Mouse (Mus musculus) cerebellum, adult 9-11 months (tissue): Measurements from ENCODE around the gene Acod1.

Source experiments
- DNase-seq: peaks from one replicate; pipeline ENCODE4 v3.0.0; 2022

Gene Acod1

DNA sequence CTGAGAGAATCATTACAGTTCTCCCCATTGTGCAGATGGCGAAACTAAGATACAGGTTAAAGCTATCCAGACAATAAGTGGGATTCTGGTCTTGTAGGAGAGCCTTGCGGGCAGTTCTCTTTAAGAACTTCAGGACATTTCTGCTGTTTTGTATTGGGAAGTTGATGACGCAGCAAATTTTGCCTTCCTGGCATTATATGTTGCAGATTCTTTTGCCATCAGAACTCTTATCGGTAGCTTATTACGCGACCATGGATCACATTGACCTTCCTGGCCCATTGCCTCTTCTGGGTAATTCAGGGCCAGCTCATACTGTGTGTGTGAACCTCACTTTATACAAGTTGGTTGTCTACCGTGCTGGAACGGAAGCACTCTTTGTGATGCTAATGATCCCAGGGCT, 27.0 kb downstream of the Acod1 start:
- DNase-seq, result no peak

DNA sequence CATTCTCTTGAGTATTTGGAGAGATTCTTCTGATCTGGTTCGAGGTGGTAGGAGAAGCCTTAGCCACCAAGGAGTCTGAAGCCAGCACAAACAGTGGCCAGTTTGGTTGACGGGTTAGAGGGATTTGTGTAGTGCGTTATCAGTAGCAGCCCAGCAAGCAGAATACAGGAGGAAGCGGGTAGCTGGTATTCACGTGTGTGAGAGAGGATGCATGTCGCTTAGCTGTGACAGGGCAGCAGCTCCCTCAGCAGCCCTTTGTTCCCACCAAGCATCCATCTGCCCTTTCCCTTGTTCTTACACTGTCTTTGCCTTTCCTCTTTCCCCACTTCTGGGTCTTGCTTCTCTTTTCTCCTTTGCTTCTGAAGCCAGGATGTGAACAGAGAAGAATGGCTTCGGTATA, 28.4 kb downstream of the Acod1 start:
- DNase-seq, result no peak

DNA sequence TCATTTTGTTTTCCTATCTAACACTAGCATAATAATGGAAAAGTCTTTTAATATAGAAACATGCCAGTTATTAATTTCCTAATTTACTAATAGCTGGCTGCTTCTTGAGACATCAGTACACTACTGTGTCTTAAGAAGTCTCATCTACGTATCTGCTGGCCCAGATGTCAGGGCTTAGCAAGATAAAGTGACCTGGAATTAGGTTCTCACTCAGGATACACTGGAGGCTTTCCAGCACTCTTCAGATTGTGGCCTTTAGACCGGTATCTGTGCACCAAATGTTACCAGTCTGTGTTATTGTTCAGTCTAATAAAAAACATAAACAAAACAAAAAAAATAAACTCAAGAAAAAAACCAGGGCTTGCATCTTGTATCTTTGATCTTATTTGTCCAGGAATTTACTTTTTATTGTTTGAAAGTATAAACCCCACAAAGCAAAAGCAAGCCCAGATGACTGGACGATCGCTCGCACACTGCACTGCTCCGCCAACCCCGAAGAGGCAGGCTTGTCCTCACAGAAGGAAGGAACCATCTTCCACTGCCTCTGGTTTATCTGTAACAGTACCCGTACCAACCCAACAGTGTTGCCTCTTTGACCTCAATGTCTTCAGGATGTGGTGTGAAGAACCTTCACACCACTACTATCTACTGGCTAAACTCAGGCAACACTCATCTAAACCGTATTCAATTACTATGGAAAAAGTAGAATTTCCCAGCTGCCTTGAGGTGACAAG, 30.7 kb downstream of the Acod1 start:
- no peak for DNase-seq

DNA sequence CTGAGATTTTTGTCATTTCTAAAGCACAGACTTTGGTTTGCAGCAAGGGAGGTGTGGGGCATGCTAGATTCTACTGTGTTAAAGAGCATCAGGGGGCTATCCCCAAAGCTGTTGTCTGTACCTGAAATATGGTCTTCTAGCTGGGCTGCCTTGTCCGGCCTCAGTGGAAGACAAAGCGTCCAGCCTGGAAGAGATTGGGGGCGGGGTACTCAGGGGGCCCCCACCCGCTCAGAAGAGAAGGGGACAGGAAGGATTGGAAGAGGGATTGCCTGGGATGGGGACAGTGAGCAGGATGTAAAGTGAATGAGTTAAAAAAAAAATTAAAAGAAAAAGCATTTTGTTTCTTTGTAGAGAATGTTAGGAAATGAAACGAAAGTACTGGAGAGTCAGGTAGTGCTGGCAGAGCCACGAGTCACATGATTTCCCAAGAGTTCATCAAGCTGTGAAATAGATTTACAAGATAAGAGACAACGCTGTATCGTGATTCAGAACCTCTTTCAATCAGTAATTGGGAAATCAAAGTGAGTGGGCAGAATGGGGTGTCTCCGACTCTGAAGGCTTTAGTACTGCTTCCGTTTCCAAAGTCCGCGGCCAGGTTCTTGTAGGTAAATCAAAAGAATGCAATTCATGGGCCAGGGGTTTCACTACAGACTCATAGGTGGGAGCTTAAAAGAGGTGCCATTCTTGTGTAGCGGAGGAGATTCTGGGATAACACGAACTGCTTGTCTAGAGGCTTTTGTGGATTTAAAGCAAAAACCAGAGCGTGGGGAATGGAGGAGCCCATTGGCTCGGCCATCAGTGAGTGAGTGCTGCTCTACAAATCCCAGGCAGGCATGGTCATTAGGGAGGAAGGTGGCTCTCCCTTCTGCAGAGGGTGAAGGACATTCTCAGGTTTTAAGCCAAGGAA, 31.5 kb downstream of the Acod1 start:
- peak; percentile 51 for DNase-seq

DNA sequence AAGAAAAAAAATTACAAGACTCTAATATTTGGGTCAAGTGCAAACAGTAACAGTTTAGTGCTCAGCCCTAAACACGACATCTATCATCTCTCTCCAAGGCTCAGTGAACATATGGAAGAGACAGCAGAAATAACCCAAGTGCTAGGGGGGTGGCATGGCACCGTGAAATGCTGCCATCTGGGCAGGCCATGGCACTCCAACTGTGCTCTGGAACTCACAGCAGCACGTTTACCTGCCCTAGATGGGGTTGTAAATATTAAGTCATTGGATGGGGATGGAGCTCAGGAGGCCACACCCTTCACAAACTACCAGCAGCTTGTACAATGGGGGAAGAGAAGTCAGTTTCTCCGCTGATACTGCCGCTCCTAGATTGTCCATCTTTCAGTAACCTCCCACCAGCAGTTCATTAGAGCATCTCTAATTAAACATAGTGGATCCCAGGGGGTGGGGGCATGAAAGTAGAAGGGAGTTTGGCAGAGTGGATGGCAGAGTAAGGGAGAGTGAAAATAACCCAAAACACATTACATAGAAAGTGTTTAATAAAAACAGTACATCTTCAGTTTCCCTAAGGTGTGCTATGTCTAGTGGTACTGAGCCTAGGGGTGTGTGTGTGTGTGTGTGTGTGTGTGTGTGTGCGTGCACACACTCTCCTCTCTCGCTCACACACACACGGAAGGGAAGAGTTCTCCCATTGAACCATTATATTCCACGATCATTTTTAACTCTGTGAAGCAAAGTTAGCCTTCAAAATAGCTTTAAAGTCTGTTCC, 32.6 kb downstream of the Acod1 start:
- DNase-seq, result peak; percentile 91

DNA sequence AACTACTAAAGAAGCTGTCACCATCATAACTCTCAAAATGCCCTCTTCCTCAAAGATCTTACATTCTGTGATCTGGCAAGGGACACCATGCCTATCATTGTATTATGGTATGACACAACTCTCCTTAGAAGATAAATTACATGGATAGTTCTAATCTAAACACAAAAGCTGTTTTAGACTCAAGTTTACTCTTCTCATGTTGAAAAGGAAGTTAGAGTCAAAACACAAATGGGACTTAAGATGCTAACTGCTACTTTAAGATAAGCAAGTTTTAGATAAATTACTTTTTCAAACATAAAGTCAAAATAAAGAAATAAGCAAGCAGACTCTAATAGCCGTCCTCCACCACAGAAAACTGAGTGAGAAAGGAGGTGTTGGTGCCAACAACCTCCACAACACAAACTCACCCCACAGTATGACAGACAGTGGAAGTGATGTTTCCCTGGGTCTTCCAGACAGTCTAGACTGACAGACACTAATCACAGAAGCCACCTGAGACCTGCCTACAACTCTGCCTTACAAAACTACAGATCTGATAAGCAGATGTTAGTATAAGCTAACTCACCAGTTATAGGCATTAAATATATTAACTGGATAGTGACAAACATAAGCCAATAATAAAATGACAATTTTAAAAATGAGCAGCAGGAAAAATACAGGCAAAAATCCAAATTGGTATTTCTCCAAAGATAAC, 39.2 kb downstream of the Acod1 start:
- DNase-seq, result no peak

DNA sequence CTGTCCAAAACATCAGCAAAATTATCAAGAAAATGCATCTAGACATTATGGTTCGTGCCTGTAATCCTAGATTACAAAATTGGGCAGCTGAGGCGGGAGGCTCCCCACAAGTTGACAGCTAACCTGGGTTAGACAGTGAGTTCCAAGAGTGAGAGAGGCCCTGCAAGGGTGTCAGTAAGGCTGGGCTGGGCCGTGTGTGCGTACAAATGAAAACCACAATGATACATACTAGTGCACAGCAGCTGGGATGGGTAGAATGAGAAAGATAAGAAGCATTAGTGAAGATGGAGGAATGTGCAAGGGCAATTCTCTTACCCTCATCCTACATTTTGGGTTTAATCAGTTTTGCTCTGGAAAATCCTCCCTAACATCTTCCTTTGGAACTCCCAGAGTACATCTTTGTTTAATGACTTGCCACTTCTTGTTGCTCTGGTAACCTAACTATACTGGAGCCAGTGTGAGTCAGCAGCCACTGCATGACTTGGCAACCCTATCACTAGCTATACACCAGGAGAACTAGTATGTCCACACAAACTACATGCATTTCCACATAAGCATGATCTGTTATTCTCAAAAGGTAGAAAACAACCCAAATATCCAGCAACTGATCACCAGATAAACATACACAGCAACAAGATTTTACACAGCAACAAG, 40.0 kb downstream of the Acod1 start:
- DNase-seq, result no peak

DNA sequence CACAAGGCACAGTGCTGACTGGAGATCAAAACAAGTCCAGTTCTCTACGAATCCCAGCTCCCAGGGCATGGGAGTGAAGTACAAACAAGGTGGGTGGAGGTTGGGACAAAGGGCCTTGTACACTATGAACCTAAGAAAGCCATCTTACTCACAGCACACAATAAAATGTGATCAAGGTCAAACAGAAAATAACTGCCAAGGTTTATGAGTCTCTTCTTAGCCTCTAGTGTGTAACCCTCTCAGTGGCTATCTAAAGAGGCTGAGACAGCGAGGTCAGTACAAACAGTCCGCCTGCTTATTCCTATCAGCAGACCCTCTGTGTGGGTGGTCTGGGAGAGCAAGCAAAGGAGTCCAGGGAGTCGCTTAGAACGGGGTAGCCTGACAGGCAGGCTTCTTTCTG, 41.1 kb downstream of the Acod1 start:
- DNase-seq, result no peak

DNA sequence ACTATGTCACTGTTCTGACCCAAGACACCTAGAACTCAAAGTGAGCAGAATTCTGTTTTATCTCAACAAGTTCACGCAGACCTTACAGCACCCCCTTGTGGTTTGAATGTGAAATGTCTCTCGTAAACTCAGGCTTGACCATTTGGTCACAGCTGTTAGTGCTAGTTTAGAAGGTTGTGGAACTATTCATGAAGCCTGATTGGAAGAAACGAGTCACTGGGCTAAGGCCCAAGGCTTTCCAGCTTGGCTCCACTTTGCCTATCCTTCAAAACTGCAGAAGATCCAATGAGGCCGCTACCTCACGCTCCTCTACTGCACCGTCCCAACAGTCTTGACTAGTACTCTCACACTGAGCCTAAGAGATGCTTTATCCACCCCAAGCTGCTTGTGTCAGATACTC, 41.8 kb downstream of the Acod1 start:
- DNase-seq, result peak; percentile 55

DNA sequence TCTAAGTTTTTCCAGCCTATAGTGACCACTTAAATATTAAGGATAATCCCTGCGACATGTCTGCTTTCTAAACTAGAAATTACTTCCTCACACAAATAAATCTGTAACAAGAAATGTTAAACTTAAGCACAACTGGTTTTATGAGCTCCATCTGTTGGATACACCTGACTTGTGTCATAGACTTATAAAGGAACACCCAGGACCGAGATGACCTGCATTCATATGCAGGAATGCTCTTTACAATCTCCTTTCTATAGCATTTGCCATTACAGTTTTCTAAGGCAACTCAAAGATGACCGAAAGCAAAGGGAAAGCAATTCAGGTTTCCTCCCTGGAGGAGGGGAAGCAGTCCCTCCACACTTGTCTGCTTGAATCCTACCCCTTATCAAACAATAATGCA, 46.5 kb downstream of the Acod1 start:
- no peak for DNase-seq

DNA sequence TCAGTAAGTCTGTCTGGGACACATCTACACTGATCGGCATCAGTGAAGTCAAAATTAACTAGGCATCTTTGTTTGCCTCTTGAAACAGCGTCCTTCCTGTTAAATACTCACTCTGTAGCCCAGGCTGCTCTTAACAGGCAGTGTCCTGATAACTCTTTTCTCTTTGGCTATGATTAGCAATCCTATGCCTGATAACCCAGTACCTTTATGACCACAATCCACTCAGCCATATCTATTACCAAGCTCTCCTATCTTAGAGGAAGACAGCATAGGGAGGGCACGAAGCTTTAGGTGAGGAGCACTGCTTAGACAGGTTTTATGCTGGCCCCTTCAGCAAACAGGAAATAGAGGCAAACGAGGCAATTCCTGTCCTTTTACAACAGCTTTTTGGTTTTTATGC, 46.9 kb downstream of the Acod1 start:
- DNase-seq, result no peak

DNA sequence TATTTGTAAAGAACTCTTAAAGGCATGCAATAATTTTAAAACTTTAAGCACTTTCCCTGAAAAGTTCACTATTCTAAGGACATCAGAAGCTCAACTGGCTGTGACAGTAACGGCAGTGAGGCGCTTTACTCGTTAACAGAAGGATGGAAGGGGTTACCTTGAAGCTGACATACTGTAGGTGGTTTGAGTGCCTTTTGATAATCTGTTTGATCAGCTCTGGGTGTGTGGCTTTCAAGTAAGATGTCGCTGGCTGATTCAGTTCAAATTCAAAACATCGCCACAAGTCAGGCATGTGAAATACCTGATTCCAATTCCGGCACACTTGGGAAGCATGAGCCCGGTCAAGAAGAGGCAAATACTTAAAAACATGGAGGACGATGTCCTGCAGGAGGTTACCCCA, 48.3 kb downstream of the Acod1 start:
- DNase-seq, result no peak

DNA sequence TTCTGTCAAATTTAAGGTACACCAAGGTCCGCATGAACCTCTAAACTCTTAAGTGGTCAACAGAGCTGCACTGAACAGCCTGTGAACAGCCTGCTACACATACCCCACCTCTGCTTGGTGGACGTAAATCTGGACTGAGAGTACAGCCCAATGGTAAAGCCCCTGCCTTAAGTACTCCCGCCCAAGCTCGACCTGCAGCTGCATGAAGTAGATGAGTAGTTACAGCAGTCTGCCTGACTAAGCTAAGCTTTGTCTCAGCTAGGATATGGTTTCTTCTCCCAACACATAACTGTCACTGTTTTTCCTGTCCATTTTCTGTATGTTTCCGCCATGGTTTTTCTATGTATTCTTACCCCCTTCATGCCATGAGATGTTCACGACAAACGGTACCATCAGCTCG, 49.0 kb downstream of the Acod1 start:
- no peak for DNase-seq

DNA sequence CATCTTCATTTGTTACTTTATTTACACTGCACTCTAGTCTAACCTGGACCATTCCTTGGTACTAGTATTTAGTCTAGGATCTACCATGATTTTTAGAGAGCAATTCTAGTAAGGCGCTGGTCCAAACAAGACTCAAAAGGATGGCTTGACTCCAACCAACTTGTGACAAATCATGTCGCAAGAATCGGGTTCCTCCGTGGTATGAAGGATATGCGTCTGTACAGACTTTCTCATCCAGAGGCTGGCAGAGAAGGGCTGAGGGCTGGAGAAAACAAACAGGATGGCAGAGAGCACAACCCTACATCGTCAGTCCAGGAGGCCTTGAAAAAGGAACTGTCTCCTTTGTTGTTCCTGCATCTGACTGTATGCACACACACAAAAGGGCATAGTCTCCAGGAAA, 49.8 kb downstream of the Acod1 start:
- no peak for DNase-seq

DNA sequence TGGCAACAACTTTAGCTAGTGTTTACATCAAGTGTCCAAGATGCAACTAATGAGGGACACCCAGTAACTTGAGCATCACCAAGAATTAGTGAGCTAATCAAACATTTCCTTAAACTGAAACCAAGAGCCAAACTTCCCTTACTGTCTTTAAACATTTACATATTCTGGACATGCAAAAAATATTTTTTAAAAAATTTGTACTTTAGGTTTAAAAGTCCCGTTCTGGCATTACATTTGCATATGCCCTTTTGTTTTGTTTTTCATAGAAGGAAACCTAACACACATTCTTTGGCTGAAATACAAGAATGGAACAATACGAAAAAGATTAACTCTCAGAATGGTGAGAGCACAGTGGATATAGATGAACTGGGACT, 51.4 kb downstream of the Acod1 start:
- no peak for DNase-seq

DNA sequence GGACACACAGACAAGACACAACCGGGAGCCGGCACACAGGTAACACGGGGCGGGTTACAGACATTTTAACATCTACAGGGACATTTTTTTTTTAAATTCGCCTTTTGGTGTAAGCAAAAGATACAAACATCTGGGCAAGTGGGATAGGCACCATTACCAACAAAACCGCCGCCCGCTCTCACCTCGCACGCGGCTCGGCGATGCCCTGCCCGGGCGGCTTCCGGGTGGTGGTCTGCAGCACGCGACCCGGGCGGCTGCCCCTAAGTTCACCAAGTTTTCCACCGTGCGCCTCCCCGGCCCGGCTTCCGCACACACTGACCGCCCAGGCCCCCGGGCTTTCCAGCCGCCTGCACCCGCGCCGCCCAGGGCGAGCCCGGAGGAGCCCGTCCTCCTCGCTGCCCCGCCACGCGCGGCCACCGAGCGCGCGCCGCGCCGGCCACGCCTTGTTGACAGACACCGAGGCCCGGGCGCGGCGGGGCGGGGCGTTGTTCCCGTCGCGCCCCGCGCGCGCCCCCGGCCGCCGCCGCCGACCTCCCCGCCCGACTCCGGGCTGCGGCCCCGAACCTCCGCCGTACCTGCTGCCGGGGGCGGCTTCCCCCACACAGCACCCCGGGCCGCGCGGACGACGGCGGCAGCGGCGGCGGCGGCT, 51.9 kb downstream of the Acod1 start:
- peak; percentile 90 for DNase-seq

DNA sequence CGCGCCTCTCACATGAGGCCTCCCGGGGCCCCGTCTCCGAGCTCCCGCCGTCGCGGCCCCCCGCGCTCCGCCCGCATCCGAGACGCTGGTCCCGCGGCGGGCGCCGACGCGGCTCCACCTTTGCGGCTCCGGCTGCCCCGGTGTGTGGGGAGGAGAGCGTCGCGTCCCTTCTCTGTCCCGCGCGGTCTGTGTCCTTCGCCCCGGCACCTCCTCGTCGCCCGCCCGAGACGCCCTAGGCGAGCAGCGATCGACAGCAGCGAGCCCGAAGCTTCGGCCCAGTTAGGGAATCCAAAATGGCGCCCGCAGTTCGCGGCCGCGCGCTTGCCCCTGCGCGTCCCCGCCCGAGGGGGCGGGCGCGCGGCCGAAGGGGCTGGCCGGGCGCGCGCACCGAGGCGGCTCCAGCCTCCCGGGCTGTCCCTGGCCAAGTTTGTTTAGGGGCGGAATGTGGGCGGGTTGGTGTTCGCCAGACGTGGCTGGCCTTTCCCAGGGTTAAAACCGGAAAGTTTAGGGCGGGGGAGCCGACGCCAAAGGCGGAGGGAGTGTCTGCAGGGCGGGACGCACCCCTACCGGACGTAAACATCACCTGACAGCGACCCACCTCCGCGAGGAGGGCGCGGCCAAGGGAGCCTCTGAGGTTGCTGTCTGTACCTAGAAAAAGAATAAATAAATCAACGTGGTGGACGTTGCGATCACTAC, 52.6 kb downstream of the Acod1 start, which contains the start of gene Fbxl3:
Gene Fbxl3, minus strand, starts transcription at position 329 of the 696 bp plus-strand sequence.
- DNase-seq, result peak; percentile 94

DNA sequence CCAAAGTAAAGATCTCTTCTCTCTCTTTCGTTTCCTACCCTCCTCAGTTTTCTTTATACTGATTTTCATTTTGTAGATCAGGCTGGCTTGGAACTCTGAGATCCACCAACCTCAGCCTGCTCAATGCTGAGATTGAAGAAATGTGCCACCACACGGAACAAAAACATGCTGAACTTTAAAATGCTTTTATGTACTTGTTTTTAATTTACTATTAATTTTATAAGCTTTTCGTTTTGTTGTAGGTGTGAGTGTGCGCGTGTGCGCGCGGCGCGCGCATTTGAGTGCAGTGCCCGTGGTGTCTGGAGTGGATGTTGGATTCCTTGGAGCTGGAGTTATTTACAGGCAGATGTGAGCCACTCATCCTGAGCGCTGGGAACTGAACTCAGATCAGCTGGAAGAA, 53.5 kb downstream of the Acod1 start:
- DNase-seq, result no peak

DNA sequence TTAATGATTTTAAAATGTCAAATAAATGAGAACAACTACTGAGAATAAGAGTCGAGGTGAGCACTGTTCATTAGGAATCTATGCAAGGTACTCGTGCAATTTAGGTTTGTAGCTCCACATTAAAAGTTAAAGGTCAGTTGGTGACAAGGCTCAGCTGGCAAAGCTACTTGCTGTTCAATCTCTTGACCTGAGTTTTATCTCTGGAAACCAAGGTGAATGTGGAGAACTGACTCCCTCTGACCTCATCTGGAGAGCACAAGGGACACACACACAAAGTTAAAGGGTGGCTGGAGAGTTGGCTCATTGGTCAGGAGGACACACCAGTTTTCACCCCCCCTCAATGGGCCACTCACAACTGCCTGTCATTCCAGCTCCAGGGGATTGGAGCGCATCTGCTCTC, 54.4 kb downstream of the Acod1 start:
- DNase-seq, result no peak

DNA sequence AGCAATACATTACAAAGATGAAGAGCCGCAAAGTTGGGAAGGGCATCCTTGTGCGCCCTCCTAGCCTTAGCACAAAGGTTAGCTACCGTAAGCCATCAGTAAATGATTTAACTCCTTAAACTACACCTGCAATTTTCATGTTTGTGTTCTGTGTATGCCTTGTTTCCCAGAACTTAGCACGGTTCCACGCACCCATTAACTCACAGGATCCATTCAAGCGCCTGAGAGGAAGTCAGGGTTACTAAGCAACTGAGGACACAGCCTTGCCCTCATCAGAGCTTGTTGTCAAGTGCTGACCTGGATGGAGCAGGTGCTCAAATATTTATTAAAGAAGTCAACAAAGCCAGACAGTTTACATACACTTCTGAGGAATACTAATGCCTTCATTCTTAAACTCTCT, 55.5 kb downstream of the Acod1 start:
- DNase-seq, result no peak

DNA sequence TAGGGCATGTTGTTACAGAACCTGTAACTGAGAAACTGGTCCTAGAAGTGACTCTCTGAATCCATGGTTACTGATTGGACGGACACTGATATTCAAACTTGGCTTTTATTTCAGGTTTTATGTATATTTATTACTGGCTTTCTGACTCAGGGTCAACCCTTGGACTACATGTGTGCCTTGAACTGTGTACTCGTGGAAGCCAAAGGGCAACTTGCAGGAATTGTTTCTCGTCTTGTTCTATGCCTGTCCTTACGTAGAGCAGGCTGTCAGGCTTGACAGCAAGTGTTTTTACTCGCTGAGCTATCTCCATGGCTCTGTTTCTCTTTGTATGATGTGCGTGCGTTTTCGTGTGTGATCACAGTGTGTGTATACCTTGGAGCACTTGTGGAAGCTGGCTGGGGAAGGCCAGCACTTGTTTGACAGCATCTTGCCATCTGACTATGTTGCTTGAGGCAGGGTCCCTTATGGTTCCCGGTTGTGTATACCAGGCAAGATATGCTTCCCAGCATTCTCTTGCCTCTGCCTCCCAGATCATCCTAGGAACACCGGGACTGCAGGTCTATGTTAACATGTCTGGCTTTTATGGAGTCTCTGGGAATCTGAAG, 56.1 kb downstream of the Acod1 start:
- no peak for DNase-seq
